Mouse (Mus musculus): Measurements from ENCODE around the gene Aox1. TPM values are rescaled to one million over a fixed set of nuclear protein-coding genes. Genes with fewer than 3 reads are reported as not detected.
"Not testable (repeated sequence)": the region's sequence is repeated elsewhere in the genome, so short reads cannot be mapped to it uniquely, and the experiment has no call there.

The Aox1 gene
- 0.36 and 0.50 TPM in 2 replicates for polyA plus RNA-seq (2015; fragmentation: Nextera tagmentation; extraction: Ambion mirVana)

- Histone ChIP-seq H3K9me3 (ENCODE audit: control insufficient read depth, low read length) (no peaks in the 10 kb centered on the region), H3K4me3 (ENCODE audit: low read length) (peak within 1 kb of the TSS; percentile 11; the same call in 1 of the 2 replicates), H3K27me3 (replicated peaks; ENCODE audit: control insufficient read depth, insufficient read depth, low read length) (no peaks in the 10 kb centered on the region), H3K27ac (ENCODE audit: low read depth, low read length) (peak within 1 kb of the TSS; percentile 26; the same call in 1 of the 2 replicates), H3K9ac (ENCODE audit: low read depth, low read length) (peak within 1 kb of the TSS; percentile 33; the same call in 1 of the 2 replicates), H3K4me2 (ENCODE audit: low read length) (peak within 1 kb of the TSS; percentile 43), H3K4me1 (ENCODE audit: control insufficient read depth, insufficient read depth, low read depth, low read length) (peaks cover 8% of the 10 kb centered on the region; the same call in 1 of the 2 replicates), H3K36me3 (ENCODE audit: control insufficient read depth, insufficient read depth, low read length) (no peaks in the 10 kb centered on the region)
- WGBS: 15% methylated on average over 11 of the region's 12 CpGs
- peak; percentile 67 for ATAC-seq
Observed at GRCm38 (mm10) chr1:58029636-58030117, at the start of gene Aox1. Aox1 (plus strand) TSS chr1:58029931.

- Histone ChIP-seq H3K4me1 (ENCODE audit: control insufficient read depth, insufficient read depth, low read depth, low read length) (no peaks in the 10 kb centered on the region), H3K27me3 (replicated peaks; ENCODE audit: control insufficient read depth, insufficient read depth, low read length) (no peaks in the 10 kb centered on the region), H3K27ac (ENCODE audit: low read depth, low read length) (no peak overlapping the region), H3K9me3 (ENCODE audit: control insufficient read depth, low read length) (no peaks in the 10 kb centered on the region), H3K4me2 (ENCODE audit: low read length) (no peak overlapping the region), H3K4me3 (ENCODE audit: low read length) (no peak overlapping the region), H3K36me3 (ENCODE audit: control insufficient read depth, insufficient read depth, low read length) (no peaks in the 10 kb centered on the region), H3K9ac (ENCODE audit: low read depth, low read length) (no peak overlapping the region)
- WGBS: 53% methylated on average over 6 of the region's 6 CpGs
- no peak for ATAC-seq
Observed at GRCm38 (mm10) chr1:57989052-57989600, 40.6 kb upstream of the Aox1 start.

- Histone ChIP-seq H3K4me1 (ENCODE audit: control insufficient read depth, insufficient read depth, low read depth, low read length) (peaks cover under 1% of the 10 kb centered on the region), H3K4me2 (ENCODE audit: low read length) (no peak overlapping the region), H3K27me3 (replicated peaks; ENCODE audit: control insufficient read depth, insufficient read depth, low read length) (no peaks in the 10 kb centered on the region), H3K27ac (ENCODE audit: low read depth, low read length) (no peak overlapping the region), H3K9ac (ENCODE audit: low read depth, low read length) (no peak overlapping the region), H3K36me3 (ENCODE audit: control insufficient read depth, insufficient read depth, low read length) (no peaks in the 10 kb centered on the region), H3K4me3 (ENCODE audit: low read length) (no peak overlapping the region), H3K9me3 (ENCODE audit: control insufficient read depth, low read length) (no peaks in the 10 kb centered on the region)
- no peak for ATAC-seq
- WGBS: 93% methylated on average over 2 of the region's 2 CpGs
Observed at GRCm38 (mm10) chr1:57991277-57991676, 38.5 kb upstream of the Aox1 start.

- peaks cover 4% of the 10 kb centered on the region for H3K4me1 ChIP-seq (ENCODE audit: control insufficient read depth, insufficient read depth, low read depth, low read length)
- WGBS: 8% methylated on average over 28 of the region's 30 CpGs
- peak; percentile 100 for ATAC-seq
- H3K36me3 ChIP-seq (ENCODE audit: control insufficient read depth, insufficient read depth, low read length): no peaks in the 10 kb centered on the region
- no peaks in the 10 kb centered on the region for H3K27me3 ChIP-seq (replicated peaks; ENCODE audit: control insufficient read depth, insufficient read depth, low read length)
- H3K4me3 ChIP-seq (ENCODE audit: low read length): peak within 1 kb of the TSS; percentile 73
- no peaks in the 10 kb centered on the region for H3K9me3 ChIP-seq (ENCODE audit: control insufficient read depth, low read length)
- peak within 1 kb of the TSS; percentile 94 for H3K27ac ChIP-seq (ENCODE audit: low read depth, low read length)
- H3K9ac ChIP-seq (ENCODE audit: low read depth, low read length): peak within 1 kb of the TSS; percentile 78
- H3K4me2 ChIP-seq (ENCODE audit: low read length): peak within 1 kb of the TSS; percentile 91
Observed at GRCm38 (mm10) chr1:57995432-57996132, 34.1 kb upstream of the Aox1 start, which contains the start of gene Sgo2a. Sgo2a (plus strand) TSS chr1:57995971.

- WGBS: 0% methylated on average over 29 of the region's 29 CpGs
- ATAC-seq: peak; percentile 60
Observed at GRCm38 (mm10) chr1:57996133-57996615, 33.6 kb upstream of the Aox1 start.

GRCm38 (mm10) chr1:57998146-57998545 is 31.6 kb upstream of the Aox1 start:
- H3K27ac ChIP-seq (ENCODE audit: low read depth, low read length): no peak overlapping the region
- H3K9me3 ChIP-seq (ENCODE audit: control insufficient read depth, low read length): no peaks in the 10 kb centered on the region
- no peak overlapping the region for H3K4me2 ChIP-seq (ENCODE audit: low read length)
- no peaks in the 10 kb centered on the region for H3K27me3 ChIP-seq (replicated peaks; ENCODE audit: control insufficient read depth, insufficient read depth, low read length)
- H3K4me3 ChIP-seq (ENCODE audit: low read length): no peak overlapping the region
- no peak for ATAC-seq
- peaks cover 4% of the 10 kb centered on the region for H3K4me1 ChIP-seq (ENCODE audit: control insufficient read depth, insufficient read depth, low read depth, low read length)
- H3K9ac ChIP-seq (ENCODE audit: low read depth, low read length): no peak overlapping the region
- 89% methylated on average over 3 of the region's 3 CpGs for WGBS
- no peaks in the 10 kb centered on the region for H3K36me3 ChIP-seq (ENCODE audit: control insufficient read depth, insufficient read depth, low read length)

More at GRCm38 (mm10) chr1:57996133-57996615, 33.6 kb upstream of the Aox1 start:
- H3K9ac ChIP-seq (ENCODE audit: low read depth, low read length): peak overlapping the region; percentile 63
- H3K27me3 ChIP-seq (replicated peaks; ENCODE audit: control insufficient read depth, insufficient read depth, low read length): no peaks in the 10 kb centered on the region
- H3K4me1 ChIP-seq (ENCODE audit: control insufficient read depth, insufficient read depth, low read depth, low read length): peaks cover 4% of the 10 kb centered on the region
- no peaks in the 10 kb centered on the region for H3K9me3 ChIP-seq (ENCODE audit: control insufficient read depth, low read length)
- peak overlapping the region; percentile 73 for H3K4me3 ChIP-seq (ENCODE audit: low read length)
- H3K4me2 ChIP-seq (ENCODE audit: low read length): peak overlapping the region; percentile 91
- no peak overlapping the region for H3K27ac ChIP-seq (ENCODE audit: low read depth, low read length)
- no peaks in the 10 kb centered on the region for H3K36me3 ChIP-seq (ENCODE audit: control insufficient read depth, insufficient read depth, low read length)

- H3K27me3 ChIP-seq (replicated peaks; ENCODE audit: control insufficient read depth, insufficient read depth, low read length); H3K9ac ChIP-seq (ENCODE audit: low read depth, low read length); H3K9me3 ChIP-seq (ENCODE audit: control insufficient read depth, low read length); H3K36me3 ChIP-seq (ENCODE audit: control insufficient read depth, insufficient read depth, low read length); H3K4me2 ChIP-seq (ENCODE audit: low read length); H3K4me1 ChIP-seq (ENCODE audit: control insufficient read depth, insufficient read depth, low read depth, low read length); ATAC-seq; H3K4me3 ChIP-seq (ENCODE audit: low read length); H3K27ac ChIP-seq (ENCODE audit: low read depth, low read length): not testable (repeated sequence)
- 98% methylated on average over 7 of the region's 7 CpGs for WGBS
Observed at GRCm38 (mm10) chr1:58006388-58006787, 23.3 kb upstream of the Aox1 start.

- no peaks in the 10 kb centered on the region for H3K9me3 ChIP-seq (ENCODE audit: control insufficient read depth, low read length)
- ATAC-seq: no peak
- H3K27me3 ChIP-seq (replicated peaks; ENCODE audit: control insufficient read depth, insufficient read depth, low read length): no peaks in the 10 kb centered on the region
- no peaks in the 10 kb centered on the region for H3K36me3 ChIP-seq (ENCODE audit: control insufficient read depth, insufficient read depth, low read length)
- H3K4me3 ChIP-seq (ENCODE audit: low read length): no peak within 1 kb of the TSS
- H3K4me2 ChIP-seq (ENCODE audit: low read length): no peak within 1 kb of the TSS
- 95% methylated on average over 7 of the region's 7 CpGs for WGBS
- H3K9ac ChIP-seq (ENCODE audit: low read depth, low read length): no peak within 1 kb of the TSS
- no peaks in the 10 kb centered on the region for H3K4me1 ChIP-seq (ENCODE audit: control insufficient read depth, insufficient read depth, low read depth, low read length)
- no peak within 1 kb of the TSS for H3K27ac ChIP-seq (ENCODE audit: low read depth, low read length)
Observed at GRCm38 (mm10) chr1:58018856-58019255, 10.9 kb upstream of the Aox1 start, which contains the start of gene Kctd18. Kctd18 (minus strand) TSS chr1:58018956.

GRCm38 (mm10) chr1:58027707-58028106 is 2.0 kb upstream of the Aox1 start:
- 89% methylated on average over 7 of the region's 7 CpGs for WGBS
- Histone ChIP-seq H3K4me2 (ENCODE audit: low read length) (no peak overlapping the region), H3K9me3 (ENCODE audit: control insufficient read depth, low read length) (no peaks in the 10 kb centered on the region), H3K9ac (ENCODE audit: low read depth, low read length) (no peak overlapping the region), H3K36me3 (ENCODE audit: control insufficient read depth, insufficient read depth, low read length) (no peaks in the 10 kb centered on the region), H3K27me3 (replicated peaks; ENCODE audit: control insufficient read depth, insufficient read depth, low read length) (no peaks in the 10 kb centered on the region), H3K4me3 (ENCODE audit: low read length) (no peak overlapping the region), H3K27ac (ENCODE audit: low read depth, low read length) (no peak overlapping the region), H3K4me1 (ENCODE audit: control insufficient read depth, insufficient read depth, low read depth, low read length) (peaks cover 8% of the 10 kb centered on the region; the same call in 1 of the 2 replicates)
- no peak for ATAC-seq
